In the genomic region with DNA sequence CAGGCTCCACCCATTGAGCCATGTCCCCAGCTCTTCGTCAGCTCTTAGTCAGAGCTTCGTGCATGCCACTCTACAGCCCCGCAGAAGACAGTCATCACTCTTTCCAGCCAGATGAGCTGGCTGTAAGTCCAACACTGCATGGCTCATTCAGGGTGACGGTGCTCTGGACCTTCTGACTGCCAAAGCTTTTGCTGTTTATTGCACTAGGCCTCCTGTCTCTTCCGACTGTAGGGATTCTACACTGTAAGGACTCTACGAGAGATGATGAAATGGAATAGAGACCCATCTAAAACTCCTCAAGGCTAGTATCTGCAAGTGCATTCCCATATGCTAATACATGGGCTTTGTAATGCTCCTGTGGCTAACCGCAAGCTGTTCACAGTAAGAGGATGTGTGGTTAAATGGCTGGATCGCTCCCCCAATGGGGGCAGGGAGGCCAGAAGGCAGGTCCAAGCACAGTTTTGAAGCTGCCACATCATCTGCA, we compare ENCODE assay signal across 14 mouse cellular contexts.
A peak's percentile ranks its signal among the peaks of the same experiment; 100 is the strongest.
DNase-seq lines count a peak whose midpoint lies in the region; ATAC-seq lines count a peak whose summit lies in the region.
"Had no signal": no experiment of that assay in that cellular context is flagged by ENCODE, and none has a peak within 500 bp of the region (broad histone marks: within the 10 kb centered on the region; RNA-seq: fewer than 3 reads in every experiment).

No protein-coding gene starts in this region.

- H3K9me3 ChIP-seq in forebrain, embryonic 13.5 days (replicated peaks) = no peaks in the 10 kb centered on the region
- no peaks in the 10 kb centered on the region for H3K9me3 ChIP-seq in forebrain, embryonic 11.5 days (ENCODE audit: control insufficient read depth, low read length)
- H3K9me3 ChIP-seq: limb, embryonic 10.5 days had no signal

- H3K27me3 ChIP-seq in forebrain, embryonic 13.5 days = no peaks in the 10 kb centered on the region
- H3K27me3 ChIP-seq in forebrain, embryonic 11.5 days (ENCODE audit: control insufficient read depth, insufficient read depth, low read length) = no peaks in the 10 kb centered on the region
- H3K27me3 ChIP-seq: forebrain, embryonic 12.5 days had no signal

- H3K36me3 ChIP-seq in forebrain, embryonic 13.5 days (ENCODE audit: poor library complexity, severe bottlenecking) = peaks cover 8% of the 10 kb centered on the region
- no peaks in the 10 kb centered on the region for H3K36me3 ChIP-seq in forebrain, embryonic 11.5 days (ENCODE audit: control insufficient read depth, insufficient read depth, low read length)

- peak overlapping the region; percentile 51; the same call in 1 of the 2 replicates for H3K27ac ChIP-seq in forebrain, embryonic 13.5 days
- no peak overlapping the region for H3K27ac ChIP-seq in forebrain, embryonic 11.5 days (ENCODE audit: low read depth, low read length)
- H3K27ac ChIP-seq: forebrain, embryonic 12.5 days; limb, embryonic 10.5 days had no signal

- WGBS in forebrain, embryonic 13.5 days = 88% methylated on average over 8 of the region's 8 CpGs
- 87% methylated on average over 8 of the region's 8 CpGs for WGBS in forebrain, embryonic 11.5 days

- H3K9ac ChIP-seq in forebrain, embryonic 13.5 days = no peak overlapping the region
- H3K9ac ChIP-seq in forebrain, embryonic 11.5 days (ENCODE audit: low read length) = no peak overlapping the region
- H3K9ac ChIP-seq: forebrain, embryonic 12.5 days had no signal

- H3K4me2 ChIP-seq in forebrain, embryonic 13.5 days = no peak overlapping the region
- no peak overlapping the region for H3K4me2 ChIP-seq in forebrain, embryonic 11.5 days (ENCODE audit: low read depth, low read length, severe bottlenecking)
- H3K4me2 ChIP-seq: forebrain, embryonic 12.5 days; midbrain, embryonic 11.5 days had no signal

- DNase-seq in forebrain, embryonic 11.5 days (ENCODE audit: low spot score) = no peak
- DNase-seq in 3T3-L1 (ENCODE audit: low read depth, low spot score) = peak; percentile 96
- peak; percentile 47 for DNase-seq in Muller cell, postnatal 12 days (ENCODE audit: inconsistent ontology term)
- DNase-seq in fibroblast of lung, adult 2 months (ENCODE audit: low read depth) = peak; percentile 54
- DNase-seq in left cerebral cortex, adult 11 months (ENCODE audit: low spot score) = no peak
- no peak for DNase-seq in layer of hippocampus, postnatal 14 days (ENCODE audit: low spot score in 2 of 2)
- no peak for DNase-seq in kidney, postnatal 36 days
- DNase-seq: heart, postnatal 36 days; kidney, adult 11 months; lung, adult 2 months had no signal

- no peak overlapping the region for H3K4me3 ChIP-seq in forebrain, embryonic 13.5 days
- no peak overlapping the region for H3K4me3 ChIP-seq in forebrain, embryonic 11.5 days (ENCODE audit: low read depth, low read length)
- H3K4me3 ChIP-seq: forebrain, embryonic 12.5 days; limb, embryonic 10.5 days had no signal

- peaks cover 29% of the 10 kb centered on the region for H3K4me1 ChIP-seq in forebrain, embryonic 13.5 days
- no peaks in the 10 kb centered on the region for H3K4me1 ChIP-seq in forebrain, embryonic 11.5 days (replicated peaks; ENCODE audit: control insufficient read depth, insufficient read depth, low read length)

- ATAC-seq in forebrain, embryonic 13.5 days = no peak
- ATAC-seq in forebrain, embryonic 11.5 days (replicated peaks; ENCODE audit: low FRiP score) = no peak

Comparison
In these comparisons a context has a peak if more than half of its experiments do, and no peak if none do; other contexts are left out.
1. DNase-seq: peak in 3T3-L1 (single experiment), Muller cell, postnatal 12 days (single experiment) and fibroblast of lung, adult 2 months (single experiment); none in forebrain, embryonic 11.5 days (single experiment), left cerebral cortex, adult 11 months (single experiment), layer of hippocampus, postnatal 14 days (0 of 2) and kidney, postnatal 36 days (0 of 2).